Mouse (Mus musculus) layer of hippocampus, adult 18-20 months (tissue): ENCODE measurements around the gene Ccdc24. TPM values are rescaled to one million over a fixed set of nuclear protein-coding genes. Genes with fewer than 3 reads are reported as not detected.
A peak's percentile ranks its signal among the peaks of the same experiment; 100 is the strongest.

Experiments
- DNase-seq, 2 experiments: peaks; one replicate each; pipeline ENCODE4 v3.0.0; 2022; ENCODE audit warnings: low spot score in 2 of 2
- long read RNA-seq: library from polyadenylated mRNA; stranded (forward); transcript quantifications from one replicate; pipeline ENCODE4 v2.0.0, GENCODE M21; 2021
- total RNA-seq, 2 experiments: library from RNA; stranded (reverse); gene quantifications; 2 replicates each; pipeline ENCODE4 v1.2.3; 2021

Ccdc24 gene
- under 1 TPM; 0.28 to 0.72 TPM for total RNA-seq
- long read RNA-seq, partial matches to known transcripts: 0 of 1 reads
- long read RNA-seq, other reads (novel, unspliced or antisense): 0 of 1 reads

- no peak for DNase-seq
Measured at GRCm38 (mm10) chr4:117872471-117872886, at the start of gene Ccdc24. TSS of gene Ccdc24 (minus strand) at chr4:117872557.

GRCm38 (mm10) chr4:117921358-117921757 is 49.0 kb upstream of the Ccdc24 start:
- DNase-seq: no peak

DNA sequence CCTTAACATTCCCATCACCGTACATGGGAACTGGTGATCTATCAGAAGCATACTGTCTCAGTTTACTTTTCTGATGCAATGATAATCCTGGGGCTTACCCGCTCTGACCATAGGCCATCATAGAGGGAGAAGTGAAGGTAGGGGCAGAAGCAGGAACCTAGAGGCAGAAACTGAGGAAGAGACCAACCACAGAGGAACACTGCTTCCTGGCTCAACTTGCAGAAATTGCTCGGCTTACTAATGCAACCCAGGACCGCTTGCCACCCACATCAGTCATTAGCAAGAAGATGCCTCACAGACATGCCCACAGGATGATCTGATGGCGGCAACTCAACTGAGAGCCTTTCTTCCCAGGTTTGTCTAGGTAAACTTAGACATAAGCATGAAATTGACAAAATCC is 46.4 kb upstream of the Ccdc24 start:
- no peak for DNase-seq

GRCm38 (mm10) chr4:117918261-117918660 is 45.9 kb upstream of the Ccdc24 start:
- no peak for DNase-seq

DNA sequence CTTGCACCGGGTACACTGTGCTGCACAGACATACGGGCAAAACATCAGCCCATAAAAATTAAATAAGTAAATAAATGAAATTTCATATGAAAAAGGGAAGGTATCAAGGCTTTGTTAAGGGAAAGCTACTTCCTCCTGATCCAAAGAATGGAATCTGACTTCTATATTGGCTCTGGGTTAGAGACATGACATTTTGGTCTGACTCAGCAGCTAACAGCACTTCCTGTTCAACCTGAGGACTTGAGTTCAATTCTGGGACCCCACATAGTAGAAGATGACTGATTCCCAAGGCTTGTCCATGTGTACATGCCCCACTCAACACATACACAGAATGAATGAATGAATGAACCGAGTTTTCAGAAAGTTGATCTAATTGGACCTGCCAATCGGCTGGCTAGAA is 45.5 kb upstream of the Ccdc24 start:
- DNase-seq: no peak

DNA sequence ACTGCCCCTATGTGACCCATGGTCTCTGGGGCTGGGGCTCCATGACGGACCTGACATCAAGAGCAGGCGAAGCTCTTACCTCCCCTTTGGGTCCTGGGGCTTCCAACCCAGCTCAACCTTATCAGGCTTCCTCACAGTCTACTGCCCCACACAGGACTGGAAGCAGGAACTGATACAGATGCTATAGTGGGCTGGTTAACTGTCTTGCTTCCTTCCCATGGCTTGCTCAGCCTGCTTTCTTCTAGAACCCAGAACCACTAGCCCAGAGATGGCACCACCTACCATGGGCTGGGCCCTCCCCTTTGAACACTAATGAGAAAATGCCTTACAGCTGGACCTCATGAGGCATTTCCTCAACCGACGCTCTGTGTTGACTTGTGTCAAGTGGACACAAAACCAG is 45.0 kb upstream of the Ccdc24 start:
- no peak for DNase-seq

GRCm38 (mm10) chr4:117916386-117916785 is 44.0 kb upstream of the Ccdc24 start:
- no peak for DNase-seq

DNA sequence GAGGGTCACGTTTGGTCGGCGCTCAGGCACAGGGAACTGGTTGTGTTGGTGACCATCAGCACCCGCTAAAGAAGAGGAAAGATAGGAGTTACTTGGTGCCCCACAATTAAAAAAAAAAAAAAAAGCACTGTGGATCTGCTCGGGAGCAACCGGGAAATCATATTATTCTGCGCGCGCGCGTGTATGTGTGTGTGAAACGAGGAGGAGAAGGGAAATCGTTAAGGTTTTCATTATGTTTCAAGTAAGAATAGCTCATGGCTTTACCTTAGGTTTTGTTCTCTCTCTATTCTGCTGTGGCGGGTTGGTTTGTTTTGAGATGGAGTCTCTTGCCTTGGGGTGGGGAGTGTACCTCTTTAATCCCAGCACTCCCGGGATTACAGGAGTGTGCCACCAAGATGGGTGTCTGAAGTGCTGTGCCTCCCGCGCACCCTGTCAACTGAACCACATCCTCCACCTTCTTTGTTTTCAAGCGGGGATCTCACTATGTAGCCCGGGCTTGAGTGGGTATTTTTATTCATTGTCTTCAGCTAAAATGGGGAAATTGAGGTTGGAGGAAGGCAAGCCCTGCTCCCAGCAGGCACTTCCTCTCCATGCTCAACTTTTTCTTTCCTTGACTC is 43.2 kb upstream of the Ccdc24 start:
- no peak for DNase-seq

GRCm38 (mm10) chr4:117914591-117915442 is 42.5 kb upstream of the Ccdc24 start, which contains the start of gene Ipo13:
TSS of gene Ipo13 (minus strand) at chr4:117914999.
- DNase-seq: peak; percentile 92 to 95

DNA sequence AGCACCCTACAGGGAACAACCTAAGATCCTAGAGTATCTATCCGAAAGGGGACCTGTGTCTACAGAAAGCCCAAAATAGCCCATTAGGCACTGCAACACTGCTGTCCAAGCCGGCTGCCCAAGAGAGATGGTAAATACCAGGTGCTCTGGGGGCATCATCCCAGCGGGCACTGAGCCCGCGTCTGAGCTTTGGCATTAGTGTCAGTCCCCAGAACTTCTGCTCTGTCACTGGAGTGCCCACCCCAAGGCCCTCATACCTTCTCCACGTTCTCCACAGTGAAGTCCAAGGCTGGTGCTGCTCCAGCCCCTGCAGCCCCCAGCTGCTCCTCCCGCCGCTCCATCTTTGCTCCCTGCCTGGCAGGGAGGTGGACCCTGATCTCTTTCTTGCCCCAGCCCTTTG is 41.7 kb upstream of the Ccdc24 start:
- DNase-seq: no peak

- DNase-seq: no peak
Measured at GRCm38 (mm10) chr4:117913421-117913820, 41.1 kb upstream of the Ccdc24 start.

GRCm38 (mm10) chr4:117912685-117913273 is 40.4 kb upstream of the Ccdc24 start:
- no peak for DNase-seq

DNA sequence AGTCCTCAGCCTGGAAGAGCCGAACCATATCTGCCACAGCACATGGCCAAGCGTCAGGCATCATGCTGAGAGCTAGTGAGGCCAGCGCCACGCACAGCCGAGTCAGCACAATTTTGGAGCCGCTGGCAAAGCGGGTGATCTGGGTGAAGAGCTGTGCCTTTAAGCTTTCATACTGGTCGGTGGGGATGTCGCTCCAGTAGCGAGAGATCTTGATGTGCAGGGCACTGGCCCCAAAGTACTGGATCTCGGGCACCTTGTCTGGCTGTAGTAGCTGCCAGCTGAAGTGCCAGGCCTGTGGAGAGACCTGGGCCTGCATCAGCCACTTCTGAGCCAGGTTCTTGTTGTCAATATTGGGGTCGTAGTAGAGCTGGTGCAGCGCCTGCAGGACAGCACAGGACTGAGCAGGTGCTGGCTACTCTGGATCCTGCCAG is 39.8 kb upstream of the Ccdc24 start:
- DNase-seq: no peak

- no peak for DNase-seq
Measured at GRCm38 (mm10) chr4:117908834-117909453, 36.6 kb upstream of the Ccdc24 start.

GRCm38 (mm10) chr4:117906196-117906595 is 33.8 kb upstream of the Ccdc24 start:
- no peak for DNase-seq

GRCm38 (mm10) chr4:117904761-117905160 is 32.4 kb upstream of the Ccdc24 start:
- DNase-seq: no peak

GRCm38 (mm10) chr4:117904094-117904493 is 31.7 kb upstream of the Ccdc24 start:
- peak; percentile 62 to 78 for DNase-seq

- no peak for DNase-seq
Measured at GRCm38 (mm10) chr4:117898111-117898510, 25.8 kb upstream of the Ccdc24 start.

DNA sequence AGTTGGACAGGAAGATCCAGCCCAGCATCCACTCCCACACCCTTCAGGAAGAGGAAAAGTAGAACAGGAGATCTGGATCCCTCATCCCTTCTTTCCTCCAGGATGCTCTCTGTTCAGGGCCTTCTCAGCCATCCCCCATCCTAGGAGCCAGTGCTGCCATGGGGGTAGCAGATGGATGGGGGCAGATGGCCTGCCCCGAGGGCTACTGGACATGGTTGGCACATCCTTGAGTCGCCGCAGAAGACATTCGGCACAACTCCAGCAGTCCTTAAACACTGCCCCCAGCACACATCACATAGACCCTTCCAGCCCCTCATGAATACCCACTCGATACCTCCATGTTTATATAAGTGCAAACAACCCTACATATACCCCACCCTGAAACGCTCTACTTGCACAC is 23.7 kb upstream of the Ccdc24 start:
- no peak for DNase-seq

DNA sequence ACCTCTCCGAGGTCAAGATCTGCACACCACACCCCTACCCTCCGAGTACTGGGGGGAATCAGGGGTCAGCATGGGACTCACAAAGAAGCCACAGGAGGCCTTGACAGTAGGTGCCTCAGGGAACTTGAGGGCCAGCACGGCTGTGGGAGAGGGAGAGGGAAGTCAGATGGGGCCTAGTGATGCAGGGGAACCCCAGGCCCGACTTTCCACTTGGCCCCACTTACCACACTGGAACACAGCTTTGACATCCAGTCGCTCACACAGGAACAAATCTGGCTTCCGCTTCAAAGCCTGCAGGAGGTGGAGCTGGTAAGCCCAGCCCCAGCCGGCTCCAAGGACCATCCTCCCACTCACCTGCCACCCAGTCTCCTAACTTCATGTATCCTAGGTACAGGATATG is 23.0 kb upstream of the Ccdc24 start:
- no peak for DNase-seq

GRCm38 (mm10) chr4:117894601-117895000 is 22.2 kb upstream of the Ccdc24 start:
- no peak for DNase-seq

DNA sequence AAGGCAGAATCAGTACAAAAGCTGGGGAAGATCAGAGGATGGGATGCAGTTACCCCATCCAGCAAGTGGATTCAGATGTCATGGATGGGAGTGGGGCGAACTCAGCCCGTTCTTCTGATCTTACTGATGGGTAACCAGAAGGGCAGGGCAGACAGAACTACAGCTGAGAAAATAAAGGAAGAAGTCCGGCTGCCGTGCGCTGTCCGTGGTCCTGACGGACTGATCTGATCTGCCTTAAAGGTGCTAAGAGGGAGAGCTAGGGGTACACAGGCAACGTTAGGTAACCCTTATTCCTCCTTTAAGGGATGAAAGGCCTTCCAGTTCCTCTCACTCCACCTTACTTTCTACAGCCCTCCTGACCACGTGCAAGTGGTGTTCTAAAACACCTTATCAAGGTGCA is 21.0 kb upstream of the Ccdc24 start:
- no peak for DNase-seq
